In the genomic region with DNA sequence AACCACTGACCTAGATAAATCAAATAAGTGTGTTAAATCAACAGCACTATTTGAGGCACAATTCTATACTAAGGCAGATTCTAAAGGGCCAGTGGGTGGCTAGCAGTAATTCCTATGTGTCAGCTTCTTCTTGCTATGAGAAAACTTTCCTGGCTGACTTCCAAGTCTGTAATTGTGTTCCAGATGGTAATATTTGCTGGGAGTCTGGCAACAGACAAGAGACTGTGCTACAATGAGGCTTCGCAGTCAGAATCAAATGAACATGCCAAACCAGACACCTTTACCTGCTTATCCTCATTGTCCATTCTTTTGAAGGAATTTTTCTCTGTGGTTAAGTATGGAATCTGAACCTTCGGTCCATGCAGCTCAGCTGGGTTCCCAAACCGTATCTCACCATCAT, we compare ENCODE assay signal across 8 mouse cellular contexts.
DNase-seq lines count a peak whose midpoint lies in the region; ATAC-seq and TF ChIP-seq lines count a peak whose summit lies in the region.
"Had no signal": no experiment of that assay in that cellular context is flagged by ENCODE, and none has a peak within 500 bp of the region (broad histone marks: within the 10 kb centered on the region; RNA-seq: fewer than 3 reads in every experiment).

No protein-coding gene starts in this region.

- no peak overlapping the region for H3K4me2 ChIP-seq in hindbrain, postnatal 0 days (ENCODE audit: low read depth, low read length)
- no peak overlapping the region for H3K4me2 ChIP-seq in hindbrain, embryonic 12.5 days (replicated peaks)

- no peaks in the 10 kb centered on the region for H3K27me3 ChIP-seq in hindbrain, postnatal 0 days (ENCODE audit: insufficient read depth, low read length)
- H3K27me3 ChIP-seq in hindbrain, embryonic 12.5 days = peaks cover 16% of the 10 kb centered on the region; the same call in 1 of the 2 replicates

- no peak overlapping the region for H3K9ac ChIP-seq in hindbrain, postnatal 0 days (replicated peaks; ENCODE audit: low read length)
- no peak overlapping the region for H3K9ac ChIP-seq in hindbrain, embryonic 12.5 days

- ATAC-seq in hindbrain, postnatal 0 days = no peak
- ATAC-seq in hindbrain, embryonic 12.5 days (ENCODE audit: low FRiP score) = no peak

- DNase-seq in hindbrain, postnatal 0 days (ENCODE audit: low spot score) = peak; percentile 62
- peak; percentile 11 for DNase-seq in lung, postnatal 14 days
- no peak for DNase-seq in lung, adult 18-20 months
- DNase-seq in cerebellum, adult 18-20 months = peak; percentile 42 to 49
- peak; percentile 20 for DNase-seq in retina, embryonic 14.5 days (ENCODE audit: low spot score)
- DNase-seq in spleen, postnatal 14 days (ENCODE audit: low spot score in 2 of 2) = no peak

- H3K4me3 ChIP-seq in hindbrain, postnatal 0 days (ENCODE audit: low read length) = no peak overlapping the region
- H3K4me3 ChIP-seq in hindbrain, embryonic 12.5 days = no peak overlapping the region

- no peak for TF ChIP-seq CTCF in hindbrain, postnatal 0 days (IDR thresholded peaks at IDR 0.05; ENCODE audit: low read depth)

- H3K36me3 ChIP-seq in hindbrain, postnatal 0 days (ENCODE audit: insufficient read depth, low read length) = no peaks in the 10 kb centered on the region
- H3K36me3 ChIP-seq in hindbrain, embryonic 12.5 days = no peaks in the 10 kb centered on the region

- no peak overlapping the region for H3K27ac ChIP-seq in hindbrain, postnatal 0 days
- H3K27ac ChIP-seq in hindbrain, embryonic 12.5 days = no peak overlapping the region
- H3K27ac ChIP-seq: macrophage had no signal

- WGBS in hindbrain, postnatal 0 days = 56% methylated on average over 3 of the region's 3 CpGs
- WGBS in hindbrain, embryonic 12.5 days = 66% methylated on average over 3 of the region's 3 CpGs

- H3K9me3 ChIP-seq in hindbrain, postnatal 0 days (ENCODE audit: low read length) = no peaks in the 10 kb centered on the region
- H3K9me3 ChIP-seq in hindbrain, embryonic 12.5 days (replicated peaks) = no peaks in the 10 kb centered on the region

- no peaks in the 10 kb centered on the region for H3K4me1 ChIP-seq in hindbrain, postnatal 0 days (ENCODE audit: insufficient read depth, low read length)
- H3K4me1 ChIP-seq in hindbrain, embryonic 12.5 days = no peaks in the 10 kb centered on the region; the same call in 1 of the 2 replicates

Comparison
In these comparisons a context has a peak if more than half of its experiments do, and no peak if none do; other contexts are left out.
1. DNase-seq: peak in hindbrain, postnatal 0 days (single experiment), lung, postnatal 14 days (single experiment), cerebellum, adult 18-20 months (2 of 2) and retina, embryonic 14.5 days (single experiment); none in lung, adult 18-20 months (0 of 2) and spleen, postnatal 14 days (0 of 2).